13 mouse cellular contexts compared by ENCODE assay signal in genomic region chr1:153058290-153058689, GRCm38 (mm10).
"Had no signal": no experiment of that assay in that cellular context is flagged by ENCODE, and none has a peak within 500 bp of the region (broad histone marks: within the 10 kb centered on the region; RNA-seq: fewer than 3 reads in every experiment).

No protein-coding gene starts in this region.

- H3K9me3 ChIP-seq: limb, embryonic 15.5 days; liver, embryonic 12.5 days; megakaryocyte, embryonic 14.5 days; midbrain, embryonic 15.5 days had no signal

- H3K4me3 ChIP-seq: left cerebral cortex, adult 2 months; limb, embryonic 15.5 days; liver, embryonic 12.5 days; megakaryocyte, embryonic 14.5 days; midbrain, embryonic 15.5 days had no signal

- H3K36me3 ChIP-seq: limb, embryonic 15.5 days; liver, embryonic 12.5 days; midbrain, embryonic 15.5 days had no signal

- H3K4me2 ChIP-seq: limb, embryonic 15.5 days; liver, embryonic 12.5 days; lung, embryonic 14.5 days; midbrain, embryonic 11.5 days; midbrain, embryonic 15.5 days had no signal

- DNase-seq: kidney, postnatal 14 days; lung, embryonic 14.5 days; lung, postnatal 10 days; right cerebral cortex, postnatal 25 days; thymus, adult 18-20 months; thymus, postnatal 14 days had no signal

- H3K27me3 ChIP-seq: limb, embryonic 15.5 days had no signal

- ATAC-seq: liver, embryonic 12.5 days; midbrain, embryonic 15.5 days had no signal

- H3K27ac ChIP-seq: left cerebral cortex, adult 2 months; limb, embryonic 15.5 days; liver, embryonic 12.5 days; macrophage; midbrain, embryonic 15.5 days had no signal

- H3K4me1 ChIP-seq: liver, embryonic 12.5 days; megakaryocyte, embryonic 14.5 days had no signal

- H3K9ac ChIP-seq: limb, embryonic 15.5 days; liver, embryonic 12.5 days; lung, embryonic 14.5 days; midbrain, embryonic 15.5 days had no signal
